Mouse (Mus musculus) ES-E14 (cell line): ENCODE data around the gene Zfp784. TPM values are rescaled to one million over a fixed set of nuclear protein-coding genes. Genes with fewer than 3 reads are reported as not detected.
"Not testable (repeated sequence)": the region's sequence is repeated elsewhere in the genome, so short reads cannot be mapped to it uniquely, and the experiment has no call there.

Experiments used
- DNase-seq: peaks from one replicate; pipeline ENCODE4 v3.0.0-alpha.2; 2013; ENCODE audit warnings: low read depth, low spot score
- H3K27ac ChIP-seq: 2 replicates; pipeline ENCODE4 v1.5.1; 2012; ENCODE audit warnings: low read depth, mild to moderate bottlenecking, low read length, moderate library complexity, mixed read lengths; ENCODE audit not compliant: poor library complexity, insufficient read depth, severe bottlenecking
- H3K36me3 ChIP-seq: 2 replicates; pipeline ENCODE4 v1.6.1; 2012; ENCODE audit warnings: mild to moderate bottlenecking, low read length, moderate library complexity, mixed read lengths; ENCODE audit not compliant: control insufficient read depth, poor library complexity, insufficient read depth, severe bottlenecking
- H3K4me1 ChIP-seq, 2 experiments: fragments of 150-350 bp in 1 of 2; sonication (generic) in 1 of 2; 2 replicates each; pipeline ENCODE4 v1.6.1; 2012; ENCODE audit warnings: low read length in 2 of 2, mild to moderate bottlenecking in 1 of 2, mixed read lengths in 1 of 2; ENCODE audit not compliant: control insufficient read depth in 2 of 2, insufficient read depth in 2 of 2, poor library complexity in 1 of 2
- H3K4me3 ChIP-seq, 2 experiments: fragments of 150-350 bp in 1 of 2; sonication (generic) in 1 of 2; 2 replicates each; pipeline ENCODE4 v1.5.1; 2012; ENCODE audit warnings: low read length in 2 of 2, low read depth in 1 of 2, mild to moderate bottlenecking in 1 of 2, mixed read lengths in 1 of 2; ENCODE audit not compliant: insufficient read depth in 1 of 2, poor library complexity in 1 of 2, severe bottlenecking in 1 of 2
- H3K9ac ChIP-seq: 2 replicates; pipeline ENCODE4 v1.6.1; 2012; ENCODE audit warnings: low read depth, mild to moderate bottlenecking, low read length, mixed read lengths; ENCODE audit not compliant: poor library complexity, insufficient read depth, severe bottlenecking
- H3K9me3 ChIP-seq: fragments of 150-350 bp; sonication (generic); 2 replicates; pipeline ENCODE4 v1.6.1; 2012; ENCODE audit warnings: low read depth, mild to moderate bottlenecking, low read length; ENCODE audit not compliant: control insufficient read depth, insufficient read depth
- CHD2 ChIP-seq: IDR thresholded peaks from 2 replicates; pipeline ENCODE4 v1.6.1; 2014; ENCODE audit warnings: mild to moderate bottlenecking, low read depth, low read length, inconsistent platforms
- HCFC1 ChIP-seq: IDR thresholded peaks from 2 replicates; pipeline ENCODE4 v1.6.1; 2012; ENCODE audit warnings: low read length, inconsistent platforms, borderline replicate concordance; ENCODE audit not compliant: insufficient read depth
- MAFK ChIP-seq: IDR thresholded peaks from 2 replicates; pipeline ENCODE4 v1.6.1; 2014; ENCODE audit warnings: mild to moderate bottlenecking, low read depth, low read length, inconsistent platforms; ENCODE audit not compliant: insufficient read depth
- ZC3H11A ChIP-seq: IDR thresholded peaks from 2 replicates; pipeline ENCODE4 v1.6.1; 2012; ENCODE audit warnings: low read depth, mild to moderate bottlenecking, inconsistent platforms, low read length, borderline replicate concordance
- ZNF384 ChIP-seq: IDR thresholded peaks from 2 replicates; pipeline ENCODE4 v1.6.1; 2012; ENCODE audit warnings: low read depth, low read length, inconsistent platforms
- in situ Hi-C, 2 experiments: fragments of 600-800 bp; cut with MboI; formaldehyde crosslinking; loops; one replicate each; pipeline ENCODE4 v1.15.1; 2025; ENCODE audit warnings: low sequenced_read_pairs in 2 of 2, inconsistent platforms in 1 of 2; ENCODE audit not compliant: unreplicated experiment in 2 of 2
- total RNA-seq: library from RNA; depleted of rRNA; stranded (reverse); fragments of 300-350 nt; gene quantifications from 2 replicates; pipeline ENCODE4 v1.2.3, GENCODE M21; 2012

Gene Zfp784
- total RNA-seq, 1 experiment: 0.71 TPM

DNA sequence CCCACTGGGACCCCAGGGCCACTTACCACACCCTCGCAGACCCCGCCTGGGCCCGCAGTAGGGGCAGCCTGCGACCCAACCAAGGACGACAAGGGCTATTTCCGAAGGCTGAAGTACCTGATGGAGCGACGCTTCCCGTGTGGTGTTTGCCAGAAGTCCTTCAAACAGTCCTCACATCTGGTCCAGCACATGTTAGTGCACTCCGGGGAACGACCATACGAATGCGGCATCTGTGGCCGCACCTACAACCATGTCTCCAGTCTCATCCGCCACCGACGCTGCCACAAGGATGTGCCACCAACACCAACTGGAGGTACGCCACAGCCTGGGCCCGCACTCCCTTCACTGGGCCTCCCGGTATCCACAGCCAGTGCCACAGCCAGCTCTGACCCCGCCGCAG lies 8.7 kb downstream of the Zfp784 start:
- H3K36me3 ChIP-seq: peaks cover 9% of the 10 kb centered on the region; the same call in 1 of the 2 replicates
- H3K4me3 ChIP-seq: peak overlapping the region; percentile 59 to 63
- no peaks in the 10 kb centered on the region for H3K9me3 ChIP-seq
- peak overlapping the region; percentile 50; the same call in 1 of the 2 replicates for H3K9ac ChIP-seq
- H3K27ac ChIP-seq: no peak overlapping the region
- TF ChIP-seq MAFK (no peak), HCFC1 (no peak), ZNF384 (no peak), ZC3H11A (no peak)
- DNase-seq: no peak
- in situ Hi-C loops: no loop called here
- H3K4me1 ChIP-seq: peaks cover 0 to 13% of the 10 kb centered on the region in 2 experiments; a peak in 1 of 4 replicates

DNA sequence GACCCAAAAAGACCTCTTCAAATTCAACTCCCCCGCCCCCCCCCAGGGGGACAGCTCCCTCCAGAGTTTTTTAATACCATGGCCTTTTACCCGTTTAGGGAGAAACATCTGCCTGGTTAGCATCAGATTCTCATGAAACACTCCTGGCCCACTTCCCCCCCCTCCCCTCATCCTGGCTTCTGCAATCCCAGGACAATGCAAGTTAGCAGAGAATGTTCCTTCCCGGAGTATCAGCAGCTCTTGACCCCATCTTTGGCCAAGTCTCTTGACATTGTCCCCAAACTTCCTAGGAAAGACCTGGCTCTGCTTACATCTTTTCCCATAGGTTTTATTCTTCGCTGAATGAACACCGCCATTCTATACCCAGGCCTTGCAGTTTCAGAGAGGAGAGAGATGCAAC lies 17.0 kb downstream of the Zfp784 start:
- in situ Hi-C loops: no loop called here
- DNase-seq: no peak

DNA sequence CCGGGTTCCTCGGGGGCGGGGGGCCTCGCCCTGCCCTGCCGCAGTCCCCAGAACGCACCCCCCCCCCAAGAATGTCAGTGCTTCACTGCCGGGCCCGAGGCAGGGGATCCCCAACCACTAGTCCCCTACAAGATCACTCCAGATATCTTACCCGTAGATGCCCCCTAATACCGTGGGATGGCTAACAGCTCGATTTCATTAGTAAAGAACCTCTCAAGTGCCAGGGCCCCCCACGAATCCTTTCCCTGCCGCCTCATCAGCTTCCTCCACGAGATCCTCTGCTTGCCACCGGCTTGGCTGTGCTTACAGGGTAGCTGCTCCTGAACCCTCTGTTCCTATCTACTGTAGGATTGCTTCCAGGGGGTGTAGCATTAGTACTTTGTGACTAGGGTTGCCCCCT lies 17.6 kb downstream of the Zfp784 start:
- no peaks in the 10 kb centered on the region for H3K9me3 ChIP-seq
- peaks cover 4 to 16% of the 10 kb centered on the region in 2 experiments; a peak in 3 of 4 replicates for H3K4me1 ChIP-seq
- TF ChIP-seq HCFC1 (no peak), ZNF384 (no peak), CHD2 (no peak), MAFK (no peak), ZC3H11A (no peak)
- peak overlapping the region; percentile 95 for H3K9ac ChIP-seq
- no peak for DNase-seq
- in situ Hi-C loops: no loop called here
- H3K4me3 ChIP-seq: peak overlapping the region; percentile 59 to 97
- H3K27ac ChIP-seq: peak overlapping the region; percentile 94
- H3K36me3 ChIP-seq: peaks cover 16% of the 10 kb centered on the region; the same call in 1 of the 2 replicates

More for the DNA sequence above, 17.0 kb downstream of the Zfp784 start:
- TF ChIP-seq MAFK (no peak), ZC3H11A (no peak), CHD2 (no peak), ZNF384 (no peak)
- Histone ChIP-seq H3K9me3 (no peaks in the 10 kb centered on the region), H3K9ac (peak overlapping the region; percentile 95; the same call in 1 of the 2 replicates), H3K36me3 (peaks cover 16% of the 10 kb centered on the region; the same call in 1 of the 2 replicates), H3K27ac (no peak overlapping the region; the same call in 1 of the 2 replicates), H3K4me3 (peak overlapping the region; percentile 59 to 97), H3K4me1 (peaks cover 4 to 16% of the 10 kb centered on the region in 2 experiments; a peak in 3 of 4 replicates)

DNA sequence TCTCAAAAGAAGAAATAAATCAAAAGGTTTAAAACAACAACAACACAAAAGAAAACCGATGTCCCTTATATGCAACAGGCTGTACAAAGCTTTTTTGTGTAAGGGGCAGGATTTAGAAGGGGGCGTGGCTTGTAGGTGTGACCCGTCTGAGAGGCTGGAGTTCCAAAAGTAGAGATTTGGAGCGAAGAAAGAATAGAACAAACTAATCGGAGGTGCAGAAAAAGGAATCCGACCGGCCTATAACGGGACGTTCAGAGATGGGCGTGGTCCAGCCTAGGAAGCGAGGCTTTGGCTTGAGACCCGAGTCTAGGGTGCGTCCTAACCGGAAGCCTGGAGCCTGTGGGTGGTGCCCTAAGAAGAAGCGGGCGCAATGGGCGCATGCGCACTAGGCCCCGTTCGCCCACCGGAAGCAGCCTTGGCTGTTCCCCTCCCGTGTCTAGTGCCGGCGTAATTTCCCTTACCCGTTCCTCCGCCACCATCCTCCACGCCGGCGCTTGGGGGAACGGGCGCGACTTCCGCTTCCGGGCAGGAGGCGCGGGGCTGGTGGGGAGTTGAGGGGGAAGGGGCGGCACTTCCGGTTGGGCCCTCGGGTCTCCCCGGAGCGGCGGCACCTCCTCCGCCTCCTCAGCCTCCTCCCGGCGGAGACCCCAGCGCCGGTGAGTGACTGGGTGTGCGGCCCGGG lies 18.1 kb downstream of the Zfp784 start, which contains the start of the genes Zfp865 and Ccdc106:
TSS of gene Zfp865 (plus strand) at position 377 of the 682 bp plus-strand sequence.
TSS of gene Ccdc106 (plus strand) at position 554 of the 682 bp plus-strand sequence.
- TF ChIP-seq HCFC1 (0 out of 2 replicates have a peak, but pooled peaks have one; percentile 65), ZC3H11A (no peak)
- peaks cover 4 to 16% of the 10 kb centered on the region in 2 experiments; a peak in 3 of 4 replicates for H3K4me1 ChIP-seq
- H3K9me3 ChIP-seq: no peaks in the 10 kb centered on the region
- peak within 1 kb of the TSS; percentile 94 for H3K27ac ChIP-seq
- DNase-seq: peak; percentile 98
- H3K9ac ChIP-seq: peak within 1 kb of the TSS; percentile 95
- H3K4me3 ChIP-seq: peak within 1 kb of the TSS; percentile 59 to 97
- in situ Hi-C loops: no loop called here
- peaks cover 16% of the 10 kb centered on the region; the same call in 1 of the 2 replicates for H3K36me3 ChIP-seq

DNA sequence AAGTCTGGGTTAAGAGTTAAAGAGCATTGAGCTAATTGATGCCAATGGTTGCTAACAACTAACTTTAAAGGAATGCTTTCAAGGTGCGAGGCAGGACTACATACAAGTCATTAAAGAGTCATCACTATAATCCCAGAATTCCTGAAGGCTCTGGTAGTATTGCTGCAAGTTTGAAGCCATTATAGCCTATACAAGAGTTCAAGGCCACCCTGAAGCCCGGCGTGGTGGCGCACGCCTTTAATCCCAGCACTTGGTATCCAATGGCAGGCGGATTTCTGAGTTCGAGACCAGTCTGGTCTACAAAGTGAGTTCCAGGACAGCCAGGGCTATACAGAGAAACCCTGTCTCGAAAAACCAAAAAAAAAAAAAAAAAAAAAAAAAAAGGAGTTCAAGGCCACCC lies 18.7 kb downstream of the Zfp784 start:
- H3K9me3 ChIP-seq, DNase-seq, in situ Hi-C loops: not testable (repeated sequence)
- Histone ChIP-seq H3K36me3 (peaks cover 13% of the 10 kb centered on the region; the same call in 1 of the 2 replicates), H3K4me1 (peaks cover 4 to 15% of the 10 kb centered on the region in 2 experiments; a peak in 3 of 4 replicates), H3K9ac (peak overlapping the region; percentile 39; the same call in 1 of the 2 replicates), H3K27ac (peak overlapping the region; percentile 94; the same call in 1 of the 2 replicates), H3K4me3 (peak overlapping the region; percentile 59 to 97)
